ENCODE assay signal across 24 mouse cellular contexts in genomic region chr1:38554546-38554945, GRCm38 (mm10).
"Had no signal": no experiment of that assay in that cellular context is flagged by ENCODE, and none has a peak within 500 bp of the region (broad histone marks: within the 10 kb centered on the region; RNA-seq: fewer than 3 reads in every experiment).

No protein-coding gene starts in this region.

- DNase-seq: gastrocnemius, adult 2 months; gastrocnemius, postnatal 10 days; gastrocnemius, postnatal 25 days; heart, adult 18-20 months; heart, postnatal 10 days; heart, postnatal 4 days; kidney, adult 18-20 months; kidney, adult 8-10 months; kidney, postnatal 14 days; kidney, postnatal 36 days; layer of hippocampus, adult 9-11 months; layer of hippocampus, postnatal 36 days; left cerebral cortex, postnatal 4 days had no signal

- ATAC-seq: inflammation-experienced regulatory T-cells, adult 6 months; intestine, embryonic 15.5 days; intestine, postnatal 0 days; liver, embryonic 12.5 days had no signal

- H3K4me3 ChIP-seq: gastrocnemius, adult 2 months; heart, embryonic 12.5 days; hindbrain, embryonic 10.5 days; hindbrain, embryonic 12.5 days; intestine, embryonic 15.5 days; limb, embryonic 13.5 days; limb, embryonic 15.5 days; liver, embryonic 12.5 days had no signal

- H3K4me2 ChIP-seq: heart, embryonic 12.5 days; hindbrain, embryonic 12.5 days; hindbrain, embryonic 14.5 days; intestine, embryonic 15.5 days; limb, embryonic 13.5 days; limb, embryonic 15.5 days; liver, embryonic 12.5 days had no signal

- H3K4me1 ChIP-seq: intestine, embryonic 15.5 days; limb, embryonic 15.5 days; liver, embryonic 12.5 days had no signal

- H3K27me3 ChIP-seq: heart, embryonic 12.5 days; hindbrain, embryonic 12.5 days; intestine, embryonic 15.5 days; limb, embryonic 13.5 days; limb, embryonic 15.5 days; liver, embryonic 12.5 days had no signal

- H3K27ac ChIP-seq: gastrocnemius, adult 2 months; hindbrain, embryonic 10.5 days; hindbrain, embryonic 12.5 days; hindbrain, embryonic 14.5 days; intestine, embryonic 15.5 days; kidney, postnatal 0 days; limb, embryonic 13.5 days; limb, embryonic 15.5 days; liver, embryonic 12.5 days had no signal

- H3K9ac ChIP-seq: heart, embryonic 12.5 days; hindbrain, embryonic 12.5 days; hindbrain, embryonic 14.5 days; intestine, embryonic 15.5 days; limb, embryonic 13.5 days; limb, embryonic 15.5 days; liver, embryonic 12.5 days had no signal

- H3K36me3 ChIP-seq: heart, embryonic 12.5 days; hindbrain, embryonic 10.5 days; hindbrain, embryonic 12.5 days; intestine, embryonic 15.5 days; limb, embryonic 15.5 days; liver, embryonic 12.5 days had no signal

- H3K9me3 ChIP-seq: heart, embryonic 12.5 days; hindbrain, embryonic 10.5 days; hindbrain, embryonic 12.5 days; intestine, embryonic 15.5 days; limb, embryonic 13.5 days; limb, embryonic 15.5 days; liver, embryonic 12.5 days had no signal
